In genomic region chr11:22828988-22829632, GRCm38 (mm10) we compare ENCODE assay signal across 23 mouse cellular contexts. TPM values are rescaled to one million over a fixed set of nuclear protein-coding genes. Genes with fewer than 3 reads are reported as not detected.
A peak's percentile ranks its signal among the peaks of the same experiment; 100 is the strongest.
DNase-seq lines count a peak whose midpoint lies in the region; ATAC-seq and TF ChIP-seq lines count a peak whose summit lies in the region.
"Had no signal": no experiment of that assay in that cellular context is flagged by ENCODE, and none has a peak within 500 bp of the region (broad histone marks: within the 10 kb centered on the region; RNA-seq: fewer than 3 reads in every experiment).

No protein-coding gene starts in this region.

- intact Hi-C loops in left cerebral cortex, postnatal 14 days (cut with DNase I): no loop called here
- intact Hi-C loops in left cerebral cortex, adult 2 months (cut with DNase I): loop anchor here (5.0 kb wide), 1 partner anchor 197 kb away; no protein-coding TSS in a partner anchor

- no peaks in the 10 kb centered on the region for H3K9me3 ChIP-seq in hindbrain, embryonic 14.5 days (ENCODE audit: control insufficient read depth, low read length)
- H3K9me3 ChIP-seq: heart, embryonic 15.5 days; kidney, embryonic 15.5 days; midbrain, embryonic 12.5 days; neural tube, embryonic 12.5 days had no signal

- 96% methylated on average over 15 of the region's 15 CpGs for WGBS in hindbrain, embryonic 14.5 days

- H3K36me3 ChIP-seq in hindbrain, embryonic 14.5 days (replicated peaks; ENCODE audit: control insufficient read depth, insufficient read depth): no peaks in the 10 kb centered on the region
- H3K36me3 ChIP-seq: heart, embryonic 15.5 days; kidney, embryonic 15.5 days; midbrain, embryonic 12.5 days; neural tube, embryonic 12.5 days had no signal

- no peaks in the 10 kb centered on the region for H3K27me3 ChIP-seq in hindbrain, embryonic 14.5 days (ENCODE audit: control insufficient read depth, insufficient read depth, low read length)
- H3K27me3 ChIP-seq: heart, embryonic 15.5 days; kidney, embryonic 15.5 days; midbrain, embryonic 12.5 days; neural tube, embryonic 12.5 days had no signal

- no peak overlapping the region for H3K27ac ChIP-seq in left cerebral cortex, adult 2 months
- H3K27ac ChIP-seq in hindbrain, embryonic 14.5 days: no peak overlapping the region
- H3K27ac ChIP-seq: heart, adult 2 months; heart, embryonic 15.5 days; kidney, embryonic 15.5 days; midbrain, embryonic 12.5 days; neural tube, embryonic 12.5 days had no signal

- no peak for ATAC-seq in hindbrain, embryonic 14.5 days (ENCODE audit: low FRiP score)
- ATAC-seq: hindbrain, embryonic 16.5 days; intestine, postnatal 0 days had no signal

- no peak overlapping the region for H3K4me3 ChIP-seq in left cerebral cortex, adult 2 months
- H3K4me3 ChIP-seq in hindbrain, embryonic 14.5 days (replicated peaks; ENCODE audit: low read length): no peak overlapping the region
- H3K4me3 ChIP-seq: erythroblast, embryonic 14.5 days; heart, adult 2 months; heart, embryonic 15.5 days; kidney, embryonic 15.5 days; midbrain, embryonic 12.5 days; neural tube, embryonic 12.5 days had no signal

- peak; percentile 66 to 72 for DNase-seq in cerebellum, postnatal 10 days
- no peak for DNase-seq in cerebellum, adult 18-20 months
- peak; percentile 22 to 45 for DNase-seq in left cerebral cortex, postnatal 14 days (ENCODE audit: low spot score in 2 of 2)
- DNase-seq in left cerebral cortex, adult 2 months (ENCODE audit: extremely low spot score in 1 of 2, low spot score in 2 of 2): no peak
- DNase-seq in thymus, postnatal 0 days (ENCODE audit: low spot score): peak; percentile 45
- DNase-seq in thymus, postnatal 25 days: no peak
- peak; percentile 47 for DNase-seq in telencephalon, adult 2 months (ENCODE audit: low read depth, low spot score)
- DNase-seq in hindbrain, embryonic 14.5 days (ENCODE audit: low spot score): no peak
- DNase-seq: adrenal gland, adult 2 months; gastrocnemius, postnatal 25 days; heart, adult 2 months; heart, postnatal 4 days; liver; lung, postnatal 10 days; spleen, adult 18-20 months; thymus, adult 18-20 months had no signal

- no peak overlapping the region for H3K9ac ChIP-seq in hindbrain, embryonic 14.5 days
- H3K9ac ChIP-seq: heart, embryonic 15.5 days; kidney, embryonic 15.5 days; midbrain, embryonic 12.5 days; neural tube, embryonic 12.5 days had no signal

- TF ChIP-seq CTCF in left cerebral cortex, adult 2 months (IDR thresholded peaks at IDR 0.05): no peak

- no peak overlapping the region for H3K4me2 ChIP-seq in hindbrain, embryonic 14.5 days (replicated peaks)
- H3K4me2 ChIP-seq: heart, embryonic 15.5 days; kidney, embryonic 15.5 days; midbrain, embryonic 12.5 days; neural tube, embryonic 12.5 days had no signal

- no peaks in the 10 kb centered on the region for H3K4me1 ChIP-seq in hindbrain, embryonic 14.5 days (replicated peaks; ENCODE audit: control insufficient read depth, insufficient read depth, low read length)
- H3K4me1 ChIP-seq: midbrain, embryonic 12.5 days; neural tube, embryonic 12.5 days had no signal

RNA-seq across cellular contexts. Expression of gene B3gnt2, which starts 31.7 kb away (rescaled TPM):
- total RNA-seq in left cerebral cortex, postnatal 14 days (2021): 10 to 100 TPM in 1 of 2 experiments, 1 to 10 TPM in 1; 7.9 to 14.4 TPM
- 10 to 100 TPM; 13.8 to 16.0 TPM for total RNA-seq in left cerebral cortex, adult 2 months (2021)
- 25.5 and 26.1 TPM in 2 replicates for polyA plus RNA-seq in thymus, postnatal 0 days (2015; fragmentation: Nextera tagmentation; extraction: Ambion mirVana)
- 2.3 and 4.6 TPM in 2 replicates for polyA plus RNA-seq in hindbrain, embryonic 14.5 days (2014; fragmentation: Nextera tagmentation; extraction: Ambion mirVana)

Comparison
In these comparisons a context has a peak if more than half of its experiments do, and no peak if none do; other contexts are left out.
1. DNase-seq: peak in cerebellum, postnatal 10 days (2 of 2), left cerebral cortex, postnatal 14 days (2 of 2), thymus, postnatal 0 days (single experiment) and telencephalon, adult 2 months (single experiment); none in cerebellum, adult 18-20 months (0 of 2), left cerebral cortex, adult 2 months (0 of 2), thymus, postnatal 25 days (single experiment) and hindbrain, embryonic 14.5 days (single experiment).